Mouse (Mus musculus) brain, embryonic 14.5 days (tissue): ENCODE data around the gene Psme1.

ENCODE experiments used
- CTCF ChIP-seq: fragments of 200-500 bp; IDR thresholded peaks from 2 replicates; pipeline ENCODE4 v1.5.1; 2012; ENCODE audit warnings: inconsistent platforms, mild to moderate bottlenecking, moderate library complexity, borderline replicate concordance; ENCODE audit not compliant: insufficient read depth, insufficient read length; ENCODE audit errors: extremely low read depth
- POLR2A ChIP-seq: fragments of 200-500 bp; IDR thresholded peaks from 2 replicates; pipeline ENCODE4 v1.6.1; 2012; ENCODE audit warnings: mild to moderate bottlenecking, inconsistent platforms, borderline replicate concordance; ENCODE audit not compliant: poor library complexity, insufficient read depth, insufficient read length, severe bottlenecking; ENCODE audit errors: extremely low read depth

GRCm38 (mm10) chr14:55563249-55563648, 14.7 kb upstream of the Psme1 start:
- no peak for TF ChIP-seq CTCF
- TF ChIP-seq POLR2A, result no peak
